Mouse (Mus musculus) lung, postnatal 4 days (tissue): ENCODE data around the gene Gm20532.

Experiments
- DNase-seq, 2 experiments: peaks; one replicate each; pipeline ENCODE4 v3.0.0; 2021

The Gm20532 gene

GRCm38 (mm10) chr2:26626081-26626480 is 39.6 kb downstream of the Gm20532 start:
- DNase-seq: no peak

- DNase-seq: peak; percentile 76 to 88
These were observed 41.7 kb downstream of the Gm20532 start, which contains the start of gene Fam69b for GRCm38 (mm10) chr2:26627921-26628739. TSS of gene Fam69b (plus strand) at chr2:26628457.

- no peak for DNase-seq
These were observed 42.5 kb downstream of the Gm20532 start for GRCm38 (mm10) chr2:26628792-26629437.

GRCm38 (mm10) chr2:26632541-26633395 is 46.3 kb downstream of the Gm20532 start:
- DNase-seq: no peak

GRCm38 (mm10) chr2:26633953-26634530 is 47.6 kb downstream of the Gm20532 start:
- no peak for DNase-seq

GRCm38 (mm10) chr2:26634629-26635488 is 48.4 kb downstream of the Gm20532 start:
- DNase-seq: peak; percentile 34 to 61

GRCm38 (mm10) chr2:26635489-26636324 is 49.3 kb downstream of the Gm20532 start:
- DNase-seq: no peak

GRCm38 (mm10) chr2:26636325-26636635 is 49.8 kb downstream of the Gm20532 start:
- DNase-seq: no peak

- no peak for DNase-seq
These were observed 51.0 kb downstream of the Gm20532 start for GRCm38 (mm10) chr2:26637316-26637932.

- no peak for DNase-seq
These were observed 51.6 kb downstream of the Gm20532 start for GRCm38 (mm10) chr2:26638039-26638438.

- DNase-seq: no peak
These were observed 52.1 kb downstream of the Gm20532 start for GRCm38 (mm10) chr2:26638572-26638971.

- peak; percentile 67 to 68 for DNase-seq
These were observed 52.6 kb downstream of the Gm20532 start for GRCm38 (mm10) chr2:26639083-26639482.

- DNase-seq: peak; percentile 96 to 98
These were observed 53.7 kb downstream of the Gm20532 start for GRCm38 (mm10) chr2:26639838-26640830.

GRCm38 (mm10) chr2:26641006-26641647 is 54.7 kb downstream of the Gm20532 start:
- DNase-seq: no peak

GRCm38 (mm10) chr2:26643942-26644341 is 57.5 kb downstream of the Gm20532 start:
- peak in 1 of 2 experiments; percentile 61 for DNase-seq

GRCm38 (mm10) chr2:26646643-26647293 is 60.3 kb downstream of the Gm20532 start:
- DNase-seq: peak; percentile 85 to 87

- DNase-seq: no peak
These were observed 68.2 kb downstream of the Gm20532 start for GRCm38 (mm10) chr2:26654687-26655086.

- no peak for DNase-seq
These were observed 71.0 kb downstream of the Gm20532 start for GRCm38 (mm10) chr2:26657426-26657825.
